Mouse (Mus musculus) ES-Bruce4 (cell line): Measurements from ENCODE around the gene Krt9.

Experiments
- CTCF ChIP-seq: IDR thresholded peaks from one replicate; pipeline ENCODE4 v1.8.1; 2011; ENCODE audit warnings: low read depth, low read length
- EP300 ChIP-seq: IDR thresholded peaks from 2 replicates; pipeline ENCODE4 v1.6.1; 2011; ENCODE audit warnings: low read depth, low read length; ENCODE audit not compliant: insufficient read depth
- POLR2A ChIP-seq: IDR thresholded peaks from one replicate; pipeline ENCODE4 v1.8.1; 2011; ENCODE audit warnings: low read length; ENCODE audit not compliant: insufficient read depth

GRCm38 (mm10) chr11:100140966-100141365 is 52.1 kb downstream of the Krt9 start:
- no peak for TF ChIP-seq EP300
- no peak for TF ChIP-seq POLR2A
- TF ChIP-seq CTCF, result no peak
